Mouse (Mus musculus) heart, embryonic 14.5 days (tissue): Measurements from ENCODE around the gene Nt5m. TPM values are rescaled to one million over a fixed set of nuclear protein-coding genes. Genes with fewer than 3 reads are reported as not detected.

Experiments used
- ATAC-seq: fragments of 200-750 bp; cut with Nextera tagmentation; 2 replicates; pipeline ENCODE4 v1.8.0; 2017; ENCODE audit warnings: low read depth, moderate TSS enrichment; ENCODE audit not compliant: insufficient number of reproducible peaks, insufficient read depth, low FRiP score
- H3K27ac ChIP-seq, 2 experiments: fragments of 200-500 bp in 1 of 2; fragments of 300-500 bp in 1 of 2; sonication (generic) in 1 of 2; replicated peaks in 1 of 2; 2 replicates each; pipeline ENCODE4 v1.5.1; 2012 to 2014; ENCODE audit warnings: low read depth in 2 of 2, low read length in 2 of 2, control low read depth in 1 of 2, mild to moderate bottlenecking in 1 of 2, mixed read lengths in 1 of 2; ENCODE audit not compliant: control insufficient read depth in 1 of 2, insufficient read depth in 1 of 2
- H3K27me3 ChIP-seq: fragments of 300-500 bp; sonication (generic); 2 replicates; pipeline ENCODE4 v1.6.1; 2014; ENCODE audit warnings: mild to moderate bottlenecking, low read length, control low read depth; ENCODE audit not compliant: control insufficient read depth, insufficient read depth
- H3K36me3 ChIP-seq: fragments of 300-500 bp; sonication (generic); 2 replicates; pipeline ENCODE4 v1.6.1; 2014; ENCODE audit warnings: mild to moderate bottlenecking, control low read depth, low read length, mixed read lengths; ENCODE audit not compliant: control insufficient read depth, insufficient read depth
- H3K4me1 ChIP-seq, 2 experiments: fragments of 200-500 bp in 1 of 2; fragments of 300-500 bp in 1 of 2; sonication (generic) in 1 of 2; 2 replicates each; pipeline ENCODE4 v1.6.1; 2012 to 2014; ENCODE audit warnings: low read length in 2 of 2, control low read depth in 1 of 2, mixed read lengths in 1 of 2; ENCODE audit not compliant: control insufficient read depth in 2 of 2, insufficient read depth in 2 of 2
- H3K4me2 ChIP-seq: fragments of 300-500 bp; sonication (generic); 2 replicates; pipeline ENCODE4 v1.6.1; 2014; ENCODE audit warnings: mild to moderate bottlenecking, low read length
- H3K4me3 ChIP-seq, 2 experiments: fragments of 200-500 bp in 1 of 2; fragments of 300-500 bp in 1 of 2; sonication (generic) in 1 of 2; 2 replicates each; pipeline ENCODE4 v1.5.1; 2012 to 2014; ENCODE audit warnings: low read length in 2 of 2, mild to moderate bottlenecking in 2 of 2, control low read depth in 1 of 2, low read depth in 1 of 2, moderate library complexity in 1 of 2; ENCODE audit not compliant: control insufficient read depth in 1 of 2, insufficient read depth in 1 of 2
- H3K9ac ChIP-seq: fragments of 300-500 bp; sonication (generic); 2 replicates; pipeline ENCODE4 v1.6.1; 2014; ENCODE audit warnings: mild to moderate bottlenecking, low read length
- H3K9me3 ChIP-seq: fragments of 300-500 bp; sonication (generic); 2 replicates; pipeline ENCODE4 v1.6.1; 2016; ENCODE audit warnings: low read length, control low read depth; ENCODE audit not compliant: control insufficient read depth
- WGBS: fragments of 180-500 bp; shearing (Covaris S2); extraction: QIAGEN DNeasy Blood & Tissue Kit; methylation state at CpG from one replicate; pipeline ENCODE4 v1.1.7; 2014; 5-methylcytosine and 5-hydroxymethylcytosine counted together
- polyA plus RNA-seq: library from polyadenylated mRNA; unstranded; fragments of >200 nt; fragmentation: Nextera tagmentation; extraction: Ambion mirVana; gene quantifications from 2 replicates; pipeline ENCODE4 v1.2.1, GENCODE M21; 2014

Nt5m gene
- polyA plus RNA-seq, 1 experiment from 2014 or later = 38.8 TPM

DNA sequence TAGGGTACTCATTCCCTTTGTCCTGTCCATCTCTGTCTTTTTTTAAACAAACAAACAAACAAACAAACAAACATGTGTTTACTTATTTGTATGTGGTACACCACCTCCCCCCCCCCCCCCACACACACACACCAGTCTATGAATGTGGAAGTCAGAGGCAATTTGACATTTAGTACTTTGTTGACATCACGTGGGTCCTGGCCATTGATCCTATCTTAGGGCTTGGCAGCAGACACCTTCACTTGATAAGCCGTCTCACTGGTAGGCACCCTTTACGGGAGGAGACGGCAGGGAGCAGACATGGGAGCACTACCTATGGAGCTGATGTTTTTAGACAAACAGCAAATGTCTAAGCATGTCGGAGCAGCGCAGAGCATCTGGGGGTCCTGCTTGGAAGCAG, 55.7 kb downstream of the Nt5m start:
- Histone ChIP-seq H3K4me3 (no peak overlapping the region), H3K4me1 (peaks cover 36 to 38% of the 10 kb centered on the region in 2 experiments), H3K9ac (no peak overlapping the region), H3K36me3 (no peaks in the 10 kb centered on the region), H3K27me3 (no peaks in the 10 kb centered on the region), H3K4me2 (no peak overlapping the region), H3K9me3 (no peaks in the 10 kb centered on the region), H3K27ac (no peak overlapping the region)
- WGBS = 36% methylated on average over 6 of the region's 6 CpGs
- ATAC-seq = no peak

GRCm38 (mm10) chr11:59895316-59895715, 56.1 kb downstream of the Nt5m start:
- Histone ChIP-seq H3K4me1 (peaks cover 40 to 42% of the 10 kb centered on the region in 2 experiments), H3K4me2 (no peak overlapping the region), H3K27me3 (no peaks in the 10 kb centered on the region), H3K4me3 (no peak overlapping the region), H3K9me3 (no peaks in the 10 kb centered on the region), H3K9ac (no peak overlapping the region), H3K36me3 (no peaks in the 10 kb centered on the region), H3K27ac (no peak overlapping the region)
- 48% methylated on average over 8 of the region's 8 CpGs for WGBS
- ATAC-seq = no peak

GRCm38 (mm10) chr11:59897981-59898599, 58.8 kb downstream of the Nt5m start:
- H3K36me3 ChIP-seq = no peaks in the 10 kb centered on the region
- H3K4me1 ChIP-seq = peaks cover 53 to 57% of the 10 kb centered on the region in 2 experiments
- H3K4me3 ChIP-seq = no peak overlapping the region
- WGBS = 27% methylated on average over 11 of the region's 11 CpGs
- peak; percentile 7 for ATAC-seq
- H3K27me3 ChIP-seq = no peaks in the 10 kb centered on the region
- H3K9ac ChIP-seq = no peak overlapping the region
- H3K27ac ChIP-seq = peak overlapping the region; percentile 12 to 66; a peak in 3 of 4 replicates
- no peak overlapping the region for H3K4me2 ChIP-seq
- no peaks in the 10 kb centered on the region for H3K9me3 ChIP-seq

DNA sequence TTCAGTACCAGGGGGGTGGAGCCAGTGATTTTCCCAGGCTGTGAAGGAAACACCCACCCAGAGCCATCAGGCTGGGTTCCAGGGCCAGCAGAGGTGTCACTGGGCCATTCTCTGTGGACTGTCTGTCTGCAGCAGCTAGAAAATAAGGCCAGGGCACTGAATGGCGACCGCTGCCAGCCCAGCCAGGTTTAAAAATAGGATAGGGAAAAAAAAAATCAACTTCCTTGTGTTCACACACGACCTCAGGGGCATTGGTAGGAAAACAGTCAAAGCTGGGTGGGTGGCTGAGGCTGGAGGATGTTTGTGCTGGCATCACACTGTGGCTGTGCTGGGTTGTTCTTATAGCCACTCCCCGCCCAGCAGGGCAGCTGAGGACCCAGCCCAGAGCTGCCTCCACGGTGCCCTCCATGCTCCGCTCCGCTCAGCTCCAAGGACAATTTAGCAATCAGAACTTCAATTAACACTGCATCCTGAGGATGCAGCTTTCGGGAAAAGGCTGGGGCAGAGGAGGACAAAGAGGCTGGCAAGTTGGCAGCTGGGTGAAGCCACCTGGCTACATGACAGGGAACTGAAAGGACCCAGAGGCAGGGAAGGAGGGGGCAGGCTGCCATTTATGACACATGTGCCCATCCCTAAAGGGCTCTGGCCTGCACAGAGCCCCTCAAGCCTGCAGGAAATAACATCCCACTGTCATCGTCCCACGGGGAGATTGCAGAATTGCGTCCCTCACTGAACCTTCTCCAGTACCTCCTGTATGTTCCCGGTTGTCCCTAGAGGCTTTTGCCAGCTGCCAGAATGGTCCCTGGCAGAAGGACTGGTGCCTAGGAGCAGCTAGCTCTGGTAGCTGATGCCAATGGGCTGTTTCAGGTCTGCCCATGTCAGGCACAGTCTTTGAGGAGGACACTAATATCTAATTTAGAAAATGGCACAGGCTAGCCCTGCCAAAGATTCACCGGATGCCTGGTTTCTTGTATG, 60.8 kb downstream of the Nt5m start:
- Histone ChIP-seq H3K27me3 (no peaks in the 10 kb centered on the region), H3K27ac (peak overlapping the region; percentile 58 to 69), H3K9me3 (no peaks in the 10 kb centered on the region), H3K9ac (no peak overlapping the region), H3K4me1 (peaks cover 47 to 49% of the 10 kb centered on the region in 2 experiments), H3K4me3 (no peak overlapping the region), H3K36me3 (no peaks in the 10 kb centered on the region), H3K4me2 (no peak overlapping the region)
- 45% methylated on average over 13 of the region's 13 CpGs for WGBS
- peak; percentile 46; the same call in 1 of the 2 replicates for ATAC-seq

DNA sequence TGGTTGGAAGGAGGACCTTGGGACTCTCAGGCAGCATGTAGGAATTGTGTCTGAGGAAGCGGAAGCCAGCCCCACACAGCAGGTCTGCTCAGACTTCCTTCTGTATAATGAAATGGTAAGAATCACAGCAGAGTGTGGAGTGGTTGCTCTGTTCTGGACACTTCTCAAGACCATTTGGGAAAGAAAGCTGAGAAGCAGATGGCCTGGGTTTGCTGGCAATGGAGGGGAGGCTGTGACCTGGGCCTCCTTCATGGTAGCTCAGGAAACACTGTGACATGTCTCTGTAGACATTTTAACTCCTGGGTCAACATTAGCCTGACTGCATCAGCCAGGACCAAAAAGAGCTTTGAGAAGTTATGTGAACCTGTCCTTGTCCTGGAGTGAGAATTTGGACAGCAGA, 61.7 kb downstream of the Nt5m start:
- Histone ChIP-seq H3K27ac (peak overlapping the region; percentile 35 to 69; a peak in 3 of 4 replicates), H3K27me3 (no peaks in the 10 kb centered on the region), H3K4me1 (peaks cover 43 to 45% of the 10 kb centered on the region in 2 experiments), H3K4me3 (no peak overlapping the region), H3K4me2 (no peak overlapping the region), H3K36me3 (no peaks in the 10 kb centered on the region), H3K9me3 (no peaks in the 10 kb centered on the region), H3K9ac (no peak overlapping the region)
- WGBS = 86% methylated on average over 1 of the region's 1 CpGs
- ATAC-seq = no peak

DNA sequence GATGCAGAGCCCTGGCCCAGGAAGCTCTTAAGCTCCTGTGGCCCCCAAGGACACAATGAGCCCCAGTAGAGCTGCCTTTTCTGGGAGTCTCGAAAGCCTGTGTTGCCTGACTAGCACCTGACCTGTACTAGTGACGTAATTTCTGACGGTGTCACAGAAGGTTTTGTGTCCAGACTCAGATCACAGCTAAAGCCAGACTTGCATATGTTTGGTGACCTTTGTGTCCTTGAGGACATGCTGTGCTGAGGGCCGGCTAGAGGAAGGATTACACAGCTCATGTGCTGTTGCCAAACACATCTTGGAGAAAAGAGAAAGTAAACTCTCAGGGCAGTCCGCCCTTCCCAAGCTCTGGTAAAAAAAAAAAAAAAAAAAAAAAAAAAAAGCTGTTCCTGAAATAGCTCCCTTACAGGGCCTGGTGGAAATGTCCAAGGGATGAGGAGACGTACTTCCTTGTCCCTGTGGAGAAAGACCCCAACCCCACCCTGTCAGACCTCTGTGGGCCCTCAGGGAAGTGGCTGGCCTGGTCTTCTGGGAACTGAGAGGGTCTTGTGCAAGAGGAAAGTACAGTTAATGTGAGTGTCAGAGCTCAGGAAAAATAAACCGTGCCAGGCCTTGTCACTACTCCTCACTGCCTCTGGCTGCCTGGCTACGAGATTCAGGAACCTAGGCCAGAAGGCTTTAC, 62.9 kb downstream of the Nt5m start:
- WGBS = 27% methylated on average over 8 of the region's 8 CpGs

GRCm38 (mm10) chr11:59906521-59907123, 67.4 kb downstream of the Nt5m start:
- H3K4me1 ChIP-seq = peaks cover 10 to 12% of the 10 kb centered on the region in 2 experiments
- 83% methylated on average over 6 of the region's 6 CpGs for WGBS
- H3K27me3 ChIP-seq = no peaks in the 10 kb centered on the region
- H3K36me3 ChIP-seq = no peaks in the 10 kb centered on the region
- no peak for ATAC-seq
- no peak overlapping the region for H3K4me2 ChIP-seq
- H3K27ac ChIP-seq = no peak overlapping the region
- H3K4me3 ChIP-seq = no peak overlapping the region
- H3K9me3 ChIP-seq = no peaks in the 10 kb centered on the region
- H3K9ac ChIP-seq = no peak overlapping the region

More for the DNA sequence above, 62.9 kb downstream of the Nt5m start:
- no peak overlapping the region for H3K4me3 ChIP-seq
- H3K9me3 ChIP-seq = no peaks in the 10 kb centered on the region
- no peaks in the 10 kb centered on the region for H3K36me3 ChIP-seq
- peak overlapping the region; percentile 34; the same call in 1 of the 2 replicates for H3K4me2 ChIP-seq
- peak overlapping the region; percentile 54 for H3K9ac ChIP-seq
- no peak for ATAC-seq
- peaks cover 43 to 45% of the 10 kb centered on the region in 2 experiments for H3K4me1 ChIP-seq
- H3K27ac ChIP-seq = peak overlapping the region; percentile 84 to 86
- H3K27me3 ChIP-seq = no peaks in the 10 kb centered on the region
